Mouse (Mus musculus) thymus, postnatal 36 days (tissue): Measurements from ENCODE around the gene Clmn.
"Not testable (repeated sequence)": the region's sequence is repeated elsewhere in the genome, so short reads cannot be mapped to it uniquely, and the experiment has no call there.

ENCODE experiments used
- DNase-seq, 2 experiments: peaks; one replicate each; pipeline ENCODE4 v3.0.0; 2022; ENCODE audit warnings: mixed read lengths in 2 of 2

Clmn gene

DNA sequence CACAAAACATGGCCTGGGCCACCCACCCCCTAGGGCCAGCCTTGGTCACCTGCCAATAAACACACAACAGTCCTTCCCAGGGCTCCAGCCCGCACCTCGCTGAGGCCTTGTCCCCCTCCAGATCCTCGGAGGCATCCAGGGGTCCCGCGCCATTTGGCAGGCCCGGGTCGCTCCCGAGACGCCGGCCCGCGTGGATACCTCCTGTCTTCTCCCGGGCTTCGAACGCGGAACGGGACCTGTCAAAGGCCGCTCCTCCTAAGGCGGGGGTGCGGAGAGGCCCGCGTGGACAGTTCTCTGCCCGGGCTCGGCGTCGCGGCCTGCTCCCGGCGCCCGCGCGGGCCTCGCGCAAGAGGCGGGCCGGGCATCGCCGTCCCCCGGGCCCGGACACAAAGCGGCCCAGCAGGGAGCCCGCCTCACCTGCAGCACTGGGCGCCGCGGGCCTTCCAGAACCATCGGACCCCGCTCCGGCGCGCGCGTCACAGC is 113.5 kb downstream of the Clmn start:
- no peak for DNase-seq

DNA sequence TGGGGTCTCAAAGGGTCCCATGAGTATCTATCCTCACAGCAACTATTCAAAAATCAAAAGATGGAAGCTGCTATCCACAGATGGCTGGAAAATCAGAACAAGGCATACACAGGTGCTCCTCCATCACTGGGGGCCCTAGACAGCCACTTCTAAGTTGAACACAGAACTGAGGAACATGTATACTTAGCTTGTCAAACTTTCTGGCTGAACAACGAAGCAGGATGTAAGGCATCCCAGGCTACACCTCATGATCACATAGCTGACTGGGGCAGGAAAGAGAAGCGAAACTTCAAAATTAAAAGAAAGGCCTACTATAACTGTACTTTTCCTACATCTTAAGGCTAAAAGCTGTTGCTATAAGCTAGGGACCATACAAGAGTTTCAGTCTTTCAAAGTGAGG is 115.9 kb downstream of the Clmn start:
- DNase-seq, result no peak

DNA sequence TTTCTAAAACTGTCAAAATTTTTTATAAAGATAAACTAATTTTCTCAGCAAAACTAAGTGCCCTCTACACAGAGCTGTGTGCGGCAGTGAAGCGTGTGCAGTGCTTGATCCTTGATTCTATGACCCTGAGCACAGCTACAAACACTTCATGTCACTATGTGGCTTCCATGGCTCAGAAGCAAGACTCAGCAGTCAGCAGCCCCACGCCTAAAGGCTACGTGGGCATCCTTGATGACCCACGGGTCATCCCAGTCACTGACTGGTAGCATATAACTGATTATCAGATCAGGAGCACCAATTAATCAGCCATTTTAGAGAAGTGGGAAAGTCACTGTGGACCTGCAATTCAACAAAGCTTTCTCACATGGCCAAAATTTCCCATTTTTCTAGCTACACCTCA is 117.6 kb downstream of the Clmn start:
- DNase-seq, result no peak

DNA sequence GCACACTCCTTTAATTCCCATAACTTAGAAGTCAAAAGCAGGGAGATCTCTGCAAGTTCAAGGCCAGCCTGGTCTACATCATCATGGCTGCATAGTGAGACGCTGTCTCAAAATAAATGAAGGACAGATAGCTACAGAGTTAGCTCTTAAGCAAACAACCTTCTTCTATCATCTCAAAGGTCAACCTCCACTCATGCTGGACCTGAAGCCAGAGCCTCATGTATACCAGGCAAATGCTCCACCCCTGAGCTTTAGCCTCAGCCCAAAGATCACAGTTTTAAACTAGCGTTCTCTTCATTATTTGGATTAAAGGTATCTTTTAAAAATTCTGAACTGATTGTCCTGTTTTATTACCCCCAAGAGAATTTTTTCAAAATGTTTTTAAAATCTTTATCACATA is 118.3 kb downstream of the Clmn start:
- DNase-seq, result no peak

DNA sequence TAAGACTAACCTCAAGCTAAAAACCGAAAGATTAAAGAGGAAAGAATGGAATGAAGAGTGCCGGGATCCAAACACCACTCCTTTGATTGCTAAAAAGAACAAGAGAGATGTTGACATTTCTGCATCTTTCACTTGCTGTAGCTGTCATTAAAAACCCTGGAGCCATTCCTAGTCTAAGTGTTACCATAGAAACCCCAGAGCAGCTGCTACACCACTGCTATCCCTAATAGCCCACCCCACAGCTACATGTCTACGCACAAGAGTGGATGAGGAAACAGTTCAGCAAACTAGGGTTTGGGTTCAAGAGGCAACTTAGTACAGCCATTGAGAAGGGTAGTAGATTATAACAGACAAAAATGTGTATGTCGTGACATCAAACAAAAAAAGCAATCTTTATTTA is 121.2 kb downstream of the Clmn start:
- no peak for DNase-seq

DNA sequence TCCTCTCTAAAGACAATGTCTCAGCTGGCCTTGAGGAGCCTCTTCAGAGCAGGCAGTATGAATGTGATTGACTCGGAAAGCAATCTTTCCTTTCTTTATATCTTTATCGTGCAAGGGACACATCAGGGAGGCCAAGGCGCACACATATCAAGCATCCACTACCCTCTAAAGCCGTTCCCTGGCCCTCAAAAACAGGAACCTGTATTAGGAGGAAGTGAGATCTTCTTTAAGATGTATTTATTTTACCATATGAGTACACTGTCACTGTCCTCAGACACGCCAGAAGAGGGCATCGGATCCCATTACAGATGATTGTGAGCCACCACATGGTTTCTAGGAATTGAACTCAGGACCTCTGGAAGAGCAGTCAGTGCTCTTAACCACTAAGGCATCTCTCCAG is 122.6 kb downstream of the Clmn start:
- DNase-seq, result no peak

DNA sequence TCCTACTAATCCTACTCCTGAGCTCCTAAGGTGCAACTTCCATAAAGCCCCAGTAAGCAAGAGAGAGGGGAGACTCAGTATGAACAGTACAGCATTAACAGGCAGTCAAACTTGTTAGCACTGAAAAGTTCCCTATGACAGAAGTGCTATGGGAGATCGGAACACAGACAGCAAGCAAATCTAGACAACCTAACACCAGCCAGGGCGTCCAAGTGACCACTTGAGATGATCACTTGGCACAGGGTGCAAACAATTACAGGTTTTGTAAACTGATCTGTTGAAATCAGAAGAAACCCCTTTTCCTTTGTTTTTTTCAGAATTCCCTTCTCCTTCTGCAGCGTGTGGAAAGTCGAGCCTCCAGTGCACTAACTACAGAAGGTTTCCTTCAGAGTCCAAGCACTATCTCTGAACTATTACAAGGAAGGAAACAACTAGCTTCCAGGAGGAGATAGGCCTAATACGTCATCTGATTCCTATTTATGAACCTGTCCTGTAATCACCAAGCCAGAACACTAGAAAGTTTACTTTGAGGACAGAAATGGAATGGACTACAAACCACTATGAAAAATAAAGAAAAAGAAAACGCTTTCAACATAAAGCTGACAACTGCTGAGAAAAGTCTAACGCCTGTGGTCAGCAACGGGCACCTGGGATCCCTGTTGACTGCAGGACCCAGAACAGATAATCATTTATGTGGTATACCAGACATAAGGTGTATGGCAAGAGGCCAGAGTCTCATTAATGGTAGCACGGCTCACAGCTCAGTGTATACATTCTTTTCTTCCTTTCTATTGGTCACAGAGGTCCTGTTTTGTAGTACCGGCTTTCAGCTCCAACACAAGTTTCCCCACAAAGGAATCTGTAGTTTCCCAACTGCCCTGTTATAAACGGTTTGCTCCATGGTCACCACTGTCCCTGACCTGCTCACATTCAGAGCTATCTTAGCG is 123.8 kb downstream of the Clmn start:
- DNase-seq, result no peak

DNA sequence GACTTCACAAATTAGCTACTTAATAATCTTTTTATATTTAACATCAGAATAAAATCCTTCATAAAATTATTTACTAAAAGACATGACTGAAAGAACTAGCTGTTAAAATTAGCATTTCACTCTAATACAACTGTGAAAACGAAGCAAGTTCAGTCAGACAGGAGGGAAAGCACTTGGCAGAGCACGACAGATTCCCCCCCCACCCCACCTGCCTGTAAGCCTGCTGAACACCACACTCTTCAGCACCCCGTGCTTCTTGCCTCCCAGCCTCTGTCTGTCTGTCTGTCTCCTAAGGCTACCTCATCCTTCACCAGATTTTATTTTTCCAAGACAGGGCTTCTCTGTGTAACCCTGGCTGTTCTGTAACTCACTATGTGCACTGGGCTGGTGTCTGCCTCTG is 125.9 kb downstream of the Clmn start:
- DNase-seq, result no peak

DNA sequence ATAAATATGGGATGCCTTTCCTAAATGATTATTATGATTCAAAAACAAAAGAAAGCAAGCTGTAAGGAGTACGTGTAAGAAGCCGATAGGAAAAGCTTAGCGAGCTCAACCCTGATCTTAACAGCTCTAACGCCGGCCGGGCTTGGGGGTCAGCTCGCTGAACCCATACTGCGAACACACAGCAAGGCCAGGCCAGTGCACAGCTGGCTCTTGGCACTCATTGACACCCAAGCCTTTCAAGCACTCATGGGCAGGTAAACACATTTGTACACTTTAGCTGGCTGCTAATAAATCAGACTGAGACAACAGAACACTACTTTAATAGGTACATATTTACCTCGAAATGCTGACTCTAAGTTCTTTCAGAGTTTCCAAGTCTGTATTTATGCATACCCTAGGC is 126.4 kb downstream of the Clmn start:
- DNase-seq, result no peak

DNA sequence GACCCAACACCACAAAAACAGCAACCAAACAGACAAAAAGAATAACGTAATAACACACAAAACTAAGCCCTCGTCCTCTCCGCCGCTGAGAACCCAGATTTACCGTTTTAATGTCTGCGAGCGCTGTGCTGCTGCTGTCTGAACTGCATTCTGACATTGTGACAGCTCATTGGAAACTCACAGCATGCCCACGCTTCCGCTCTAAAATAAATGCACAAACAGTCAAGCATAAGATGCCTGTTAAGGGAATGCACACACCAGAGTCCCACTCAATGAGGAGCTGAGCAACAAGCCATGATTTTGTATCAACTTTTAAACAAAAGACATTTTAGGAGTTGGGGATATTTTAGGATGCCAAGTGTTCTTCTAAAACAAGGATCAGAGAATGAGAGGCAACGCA is 127.2 kb downstream of the Clmn start:
- DNase-seq, result no peak

DNA sequence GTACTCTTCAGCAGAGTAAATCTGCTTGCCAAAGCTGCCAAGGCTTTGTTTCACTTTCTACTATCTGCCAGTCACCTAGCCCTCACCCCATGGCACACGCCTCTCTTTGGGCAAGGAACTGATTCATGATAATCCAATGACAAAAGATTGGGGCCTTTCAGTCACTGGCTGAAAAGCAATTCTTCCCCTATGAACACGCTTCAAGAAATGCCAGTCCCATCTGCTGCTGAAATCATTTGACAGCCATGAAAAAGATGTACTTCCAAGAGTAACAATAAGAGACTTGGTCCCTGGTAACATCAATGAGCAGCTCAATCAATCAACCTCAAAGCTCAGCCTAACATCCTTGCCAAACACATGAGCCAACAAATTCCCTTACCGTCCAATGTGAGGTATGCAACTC is 128.9 kb downstream of the Clmn start:
- no peak for DNase-seq

DNA sequence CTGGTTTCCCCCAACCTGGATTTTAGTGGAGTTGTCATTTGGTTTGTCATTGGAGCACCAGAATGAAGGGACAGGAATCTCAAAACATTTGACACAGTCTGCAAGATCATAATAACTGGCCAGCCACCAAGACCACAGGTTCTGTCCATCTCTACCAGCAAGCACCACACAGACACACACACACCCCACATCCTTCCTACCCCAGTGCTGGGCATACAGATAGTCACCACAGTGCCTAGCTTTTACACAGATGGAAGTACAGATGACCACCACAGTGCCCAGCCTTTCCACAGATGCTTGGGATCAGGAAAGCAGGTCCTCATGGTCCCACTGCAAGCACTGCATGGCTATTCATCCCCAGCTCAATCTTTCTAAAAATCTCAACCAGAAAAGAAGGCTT is 131.7 kb downstream of the Clmn start:
- DNase-seq, result no peak

DNA sequence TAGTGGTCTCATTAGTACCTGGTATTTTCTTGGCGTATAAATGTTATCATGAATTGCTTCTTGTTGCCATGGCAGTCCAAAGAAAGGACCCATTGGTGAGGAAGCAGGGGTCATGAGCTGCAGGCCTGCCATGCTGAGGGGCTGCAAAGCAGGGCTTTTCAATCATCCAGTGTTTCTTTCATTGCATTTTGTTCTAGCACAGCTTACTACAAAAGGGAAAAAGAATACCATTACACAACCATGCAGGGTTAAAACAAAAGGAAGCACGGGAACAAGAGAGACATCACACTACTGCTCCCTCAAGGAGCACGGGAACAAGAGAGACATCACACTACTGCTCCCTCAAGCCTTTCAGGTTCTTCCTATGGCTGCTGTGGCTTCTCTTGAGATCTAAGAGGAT is 133.1 kb downstream of the Clmn start:
- DNase-seq, result no peak

DNA sequence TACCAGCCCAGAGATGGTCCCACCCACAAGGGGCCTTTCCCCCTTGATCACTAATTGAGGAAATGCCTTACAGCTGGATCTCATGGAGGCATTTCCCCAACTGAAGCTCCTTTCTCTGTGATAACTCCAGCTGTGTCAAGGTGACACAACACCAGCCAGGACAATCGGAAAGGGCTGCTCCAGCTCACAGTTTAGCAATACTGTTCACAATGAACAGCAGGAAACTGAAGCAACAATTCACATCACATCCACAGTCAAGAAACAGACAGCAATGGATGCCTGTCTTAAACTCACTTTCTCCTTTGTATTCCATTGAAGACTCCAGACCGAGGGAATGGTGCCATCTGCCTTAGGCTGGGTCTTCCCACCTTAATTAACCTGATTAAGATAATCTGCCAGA is 138.4 kb downstream of the Clmn start:
- not testable (repeated sequence) for DNase-seq

DNA sequence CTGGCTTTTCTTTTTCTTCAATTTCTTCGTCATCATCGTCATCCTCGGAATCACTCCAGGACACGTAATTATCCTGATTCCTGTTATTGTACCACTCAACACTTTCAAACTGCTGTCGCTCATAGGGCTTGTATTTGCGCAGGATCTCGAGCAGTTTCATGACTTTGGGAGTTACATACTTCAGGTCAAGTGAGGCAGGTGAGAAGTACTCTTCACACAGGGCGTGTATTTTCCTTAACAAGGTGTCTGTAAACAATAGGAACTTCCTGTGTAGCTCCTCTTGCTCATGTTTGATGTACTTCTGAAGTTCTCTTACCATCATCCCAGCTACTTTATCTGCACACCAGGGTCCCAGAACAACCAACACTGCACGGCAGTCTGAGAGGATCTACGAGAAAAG is 142.8 kb downstream of the Clmn start:
- no peak for DNase-seq

DNA sequence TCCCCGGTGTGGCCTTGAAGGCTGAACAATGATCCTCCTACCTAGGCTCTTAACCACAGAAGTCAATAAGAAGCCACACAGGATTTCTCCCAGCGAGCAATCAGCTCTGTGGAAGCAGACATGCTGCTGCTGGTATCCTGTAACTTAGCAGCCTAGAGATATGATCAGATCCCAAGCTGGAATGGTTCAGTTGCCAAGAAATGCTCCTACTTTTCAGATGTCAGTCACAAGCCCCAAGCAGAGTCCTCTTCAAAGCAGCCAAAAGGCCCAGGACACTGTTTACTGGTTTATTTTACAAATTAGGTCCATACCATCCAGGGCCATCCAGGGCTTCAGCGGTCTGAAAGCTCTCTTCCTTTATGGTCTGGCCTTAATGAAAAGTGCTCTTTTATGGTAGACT is 143.9 kb downstream of the Clmn start:
- no peak for DNase-seq

DNA sequence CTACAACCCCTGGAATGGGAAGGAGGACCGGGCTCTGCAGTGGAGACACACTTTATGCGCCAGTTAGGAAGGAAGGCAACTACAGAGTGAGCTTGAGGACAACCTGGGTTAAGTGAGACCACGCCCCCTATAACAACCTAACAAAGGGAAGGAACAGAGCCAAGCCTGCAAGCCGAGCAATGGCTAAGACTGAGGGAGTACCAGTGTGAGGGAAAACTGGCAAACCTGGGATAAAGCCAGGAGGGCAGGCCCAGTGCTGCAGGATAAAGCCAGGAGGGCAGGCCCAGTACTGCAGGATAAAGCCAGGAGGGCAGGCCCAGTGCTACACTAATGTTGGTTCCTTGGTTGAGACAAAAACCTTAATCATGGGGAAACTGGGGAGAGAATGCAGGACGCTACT is 145.9 kb downstream of the Clmn start:
- no peak for DNase-seq

DNA sequence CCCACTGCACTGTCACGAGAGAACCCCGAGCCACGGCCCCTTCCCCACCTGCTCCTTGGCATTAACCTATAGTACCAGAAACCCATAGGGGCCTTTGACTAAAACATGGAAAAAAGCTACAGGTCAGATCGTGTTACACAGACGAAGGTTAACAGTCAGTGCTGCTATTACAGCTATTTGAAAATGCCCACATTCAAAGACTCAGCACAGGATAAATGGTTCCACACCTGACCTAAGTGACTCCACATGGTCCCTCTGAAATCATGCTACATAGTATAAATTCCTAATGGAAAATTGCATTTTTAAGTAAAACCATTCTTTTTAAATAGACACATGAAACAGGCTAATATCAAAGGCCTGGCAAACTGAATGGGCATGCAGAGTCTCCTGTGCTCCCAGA is 148.5 kb downstream of the Clmn start:
- DNase-seq, result no peak

DNA sequence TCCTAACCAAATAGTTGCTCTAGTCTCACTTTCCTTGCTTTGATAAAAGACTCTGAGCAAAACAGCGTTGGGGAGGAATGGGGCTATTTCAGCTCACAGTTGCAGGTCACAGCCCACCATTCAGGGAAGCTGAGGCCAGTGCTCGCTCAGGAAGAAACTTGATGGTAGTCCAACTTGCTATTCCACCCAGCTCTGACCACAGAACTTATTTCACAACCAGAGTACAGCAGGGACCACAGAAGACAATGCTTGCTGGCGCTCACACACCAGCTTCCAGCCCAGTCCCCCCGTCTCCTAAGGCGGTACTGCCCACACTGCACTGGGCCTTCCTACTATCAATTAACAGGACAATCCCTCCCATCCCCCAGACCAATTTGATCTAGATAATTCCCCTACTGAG is 149.4 kb downstream of the Clmn start:
- DNase-seq, result no peak
